Mouse (Mus musculus): ENCODE results near the gene Gm5134. TPM values are rescaled to one million over a fixed set of nuclear protein-coding genes. Genes with fewer than 3 reads are reported as not detected.

Gm5134 gene
- total RNA-seq, 1 experiment = 4.2 TPM

DNA sequence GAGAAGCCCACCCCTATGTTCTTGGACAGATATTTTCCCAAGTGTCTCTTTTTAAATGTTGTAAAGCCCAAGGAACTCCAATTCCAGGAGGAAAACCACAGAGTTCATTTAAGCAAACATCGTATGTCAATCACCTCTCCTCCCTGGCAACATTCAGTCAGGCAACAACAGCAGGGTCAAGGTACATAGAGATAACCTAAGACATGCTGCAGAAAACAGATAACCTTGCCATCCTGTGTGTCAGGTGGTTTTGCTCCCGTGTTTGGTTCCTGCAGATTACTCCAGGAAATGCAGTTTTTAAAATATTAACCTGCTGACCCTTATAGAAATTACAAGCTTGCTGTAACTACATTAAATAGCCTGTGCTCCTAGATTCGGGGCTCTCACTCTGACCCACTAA lies 67.4 kb downstream of the Gm5134 start:
- Histone ChIP-seq H3K36me3 (ENCODE audit: control insufficient read depth, insufficient read depth, low read length, poor library complexity, severe bottlenecking) (no peaks in the 10 kb centered on the region), H3K27ac (ENCODE audit: insufficient read depth, low read depth, low read length, poor library complexity, severe bottlenecking) (no peak overlapping the region)
- in situ Hi-C loops (cut with MboI; ENCODE audit: low sequenced_read_pairs in 2 of 2, unreplicated experiment in 2 of 2) = no loop called here

GRCm38 (mm10) chr10:76023921-76024320 lies 69.6 kb downstream of the Gm5134 start:
- TF ChIP-seq ZNF384 (IDR thresholded peaks at IDR 0.05; ENCODE audit: low read depth, low read length) (no peak), MAFK (IDR thresholded peaks at IDR 0.05; ENCODE audit: insufficient read depth, low read depth, low read length) (no peak), CHD2 (IDR thresholded peaks at IDR 0.05; ENCODE audit: low read depth, low read length) (no peak), ZC3H11A (IDR thresholded peaks at IDR 0.05; ENCODE audit: borderline replicate concordance, low read depth, low read length) (no peak), HCFC1 (IDR thresholded peaks at IDR 0.05; ENCODE audit: borderline replicate concordance, insufficient read depth, low read length) (no peak)
- peak overlapping the region; percentile 18 to 53; a peak in 2 of 4 replicates for H3K4me3 ChIP-seq (ENCODE audit: insufficient read depth in 1 of 2, low read depth in 1 of 2, low read length in 2 of 2, poor library complexity in 1 of 2, severe bottlenecking in 1 of 2)
- in situ Hi-C loops (cut with MboI; ENCODE audit: low sequenced_read_pairs in 2 of 2, unreplicated experiment in 2 of 2) = no loop called here
- peak overlapping the region; percentile 51; the same call in 1 of the 2 replicates for H3K27ac ChIP-seq (ENCODE audit: insufficient read depth, low read depth, low read length, poor library complexity, severe bottlenecking)
- peak overlapping the region; percentile 71; the same call in 1 of the 2 replicates for H3K9ac ChIP-seq (ENCODE audit: insufficient read depth, low read depth, low read length, poor library complexity, severe bottlenecking)
- H3K36me3 ChIP-seq (ENCODE audit: control insufficient read depth, insufficient read depth, low read length, poor library complexity, severe bottlenecking) = no peaks in the 10 kb centered on the region
- no peak for DNase-seq (ENCODE audit: low read depth, low spot score)
- H3K9me3 ChIP-seq (ENCODE audit: control insufficient read depth, insufficient read depth, low read depth, low read length) = no peaks in the 10 kb centered on the region
- H3K4me1 ChIP-seq (ENCODE audit: control insufficient read depth in 2 of 2, insufficient read depth in 2 of 2, low read length in 2 of 2, poor library complexity in 1 of 2) = peaks cover 4 to 7% of the 10 kb centered on the region in 2 experiments; a peak in 2 of 4 replicates

More for the DNA sequence above, 67.4 kb downstream of the Gm5134 start:
- no peak for DNase-seq (ENCODE audit: low read depth, low spot score)
- H3K9ac ChIP-seq (ENCODE audit: insufficient read depth, low read depth, low read length, poor library complexity, severe bottlenecking) = no peak overlapping the region
- H3K4me3 ChIP-seq (ENCODE audit: insufficient read depth in 1 of 2, low read depth in 1 of 2, low read length in 2 of 2, poor library complexity in 1 of 2, severe bottlenecking in 1 of 2) = no peak overlapping the region
- H3K9me3 ChIP-seq (ENCODE audit: control insufficient read depth, insufficient read depth, low read depth, low read length) = peaks cover 2% of the 10 kb centered on the region; the same call in 1 of the 2 replicates
- H3K4me1 ChIP-seq (ENCODE audit: control insufficient read depth in 2 of 2, insufficient read depth in 2 of 2, low read length in 2 of 2, poor library complexity in 1 of 2) = peaks cover 0 to 5% of the 10 kb centered on the region in 2 experiments; a peak in 1 of 4 replicates
- TF ChIP-seq MAFK (IDR thresholded peaks at IDR 0.05; ENCODE audit: insufficient read depth, low read depth, low read length) = no peak
- no peak for TF ChIP-seq HCFC1 (IDR thresholded peaks at IDR 0.05; ENCODE audit: borderline replicate concordance, insufficient read depth, low read length)
- TF ChIP-seq ZC3H11A (IDR thresholded peaks at IDR 0.05; ENCODE audit: borderline replicate concordance, low read depth, low read length) = no peak
- no peak for TF ChIP-seq ZNF384 (IDR thresholded peaks at IDR 0.05; ENCODE audit: low read depth, low read length)
- TF ChIP-seq CHD2 (IDR thresholded peaks at IDR 0.05; ENCODE audit: low read depth, low read length) = no peak

DNA sequence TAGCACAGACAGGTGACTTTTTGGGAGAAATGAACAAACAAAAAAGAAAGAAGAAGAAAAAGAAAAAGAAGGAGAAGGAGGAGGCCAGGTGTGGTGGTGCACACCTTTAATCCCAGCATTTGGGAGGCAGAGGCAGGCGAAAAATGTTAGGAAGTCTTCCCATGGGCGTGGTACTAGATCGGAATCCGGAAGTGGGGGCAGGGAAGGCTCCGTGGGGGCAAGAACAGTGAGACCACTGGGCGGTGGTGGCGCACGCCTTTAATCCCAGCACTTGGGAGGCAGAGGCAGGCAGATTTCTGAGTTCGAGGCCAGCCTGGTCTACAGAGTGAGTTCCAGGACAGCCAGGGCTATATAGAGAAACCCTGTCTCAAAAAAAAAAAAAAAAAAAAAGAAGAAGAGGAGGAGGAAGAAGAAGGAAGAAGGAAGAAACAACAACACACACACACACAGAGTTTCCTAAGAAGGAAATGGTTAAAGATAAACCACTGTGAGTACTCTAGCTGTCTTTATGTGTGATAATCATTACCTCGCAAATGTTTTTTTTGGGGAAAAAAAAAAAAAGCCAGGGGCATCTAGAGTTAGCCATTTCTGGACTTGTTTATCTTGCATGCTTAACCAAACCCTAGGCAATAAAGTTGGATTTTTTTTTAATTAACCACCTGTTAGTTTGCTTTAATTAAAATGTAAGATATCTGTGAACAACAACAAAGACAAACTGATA lies 71.3 kb downstream of the Gm5134 start:
- H3K36me3 ChIP-seq (ENCODE audit: control insufficient read depth, insufficient read depth, low read length, poor library complexity, severe bottlenecking) = no peaks in the 10 kb centered on the region
- peak overlapping the region; percentile 98; the same call in 1 of the 2 replicates for H3K27ac ChIP-seq (ENCODE audit: insufficient read depth, low read depth, low read length, poor library complexity, severe bottlenecking)
- TF ChIP-seq CHD2 (IDR thresholded peaks at IDR 0.05; ENCODE audit: low read depth, low read length) (no peak), ZNF384 (IDR thresholded peaks at IDR 0.05; ENCODE audit: low read depth, low read length) (0 out of 2 replicates have a peak, but pooled peaks have one; percentile 6)
- H3K9me3 ChIP-seq (ENCODE audit: control insufficient read depth, insufficient read depth, low read depth, low read length) = no peaks in the 10 kb centered on the region
- no peak for DNase-seq (ENCODE audit: low read depth, low spot score)
- H3K4me3 ChIP-seq (ENCODE audit: insufficient read depth in 1 of 2, low read depth in 1 of 2, low read length in 2 of 2, poor library complexity in 1 of 2, severe bottlenecking in 1 of 2) = peak overlapping the region in 1 of 2 experiments; percentile 75; a peak in 1 of 4 replicates
- in situ Hi-C loops (cut with MboI; ENCODE audit: low sequenced_read_pairs in 2 of 2, unreplicated experiment in 2 of 2) = no loop called here
- H3K4me1 ChIP-seq (ENCODE audit: control insufficient read depth in 2 of 2, insufficient read depth in 2 of 2, low read length in 2 of 2, poor library complexity in 1 of 2) = peaks cover 4 to 14% of the 10 kb centered on the region in 2 experiments; a peak in 3 of 4 replicates
- H3K9ac ChIP-seq (ENCODE audit: insufficient read depth, low read depth, low read length, poor library complexity, severe bottlenecking) = peak overlapping the region; percentile 71; the same call in 1 of the 2 replicates

GRCm38 (mm10) chr10:76027127-76028015 lies 73.1 kb downstream of the Gm5134 start:
- Histone ChIP-seq H3K9ac (ENCODE audit: insufficient read depth, low read depth, low read length, poor library complexity, severe bottlenecking) (peak overlapping the region; percentile 86), H3K4me3 (ENCODE audit: insufficient read depth in 1 of 2, low read depth in 1 of 2, low read length in 2 of 2, poor library complexity in 1 of 2, severe bottlenecking in 1 of 2) (peak overlapping the region; percentile 41 to 75), H3K36me3 (ENCODE audit: control insufficient read depth, insufficient read depth, low read length, poor library complexity, severe bottlenecking) (no peaks in the 10 kb centered on the region), H3K27ac (ENCODE audit: insufficient read depth, low read depth, low read length, poor library complexity, severe bottlenecking) (peak overlapping the region; percentile 98), H3K4me1 (ENCODE audit: control insufficient read depth in 2 of 2, insufficient read depth in 2 of 2, low read length in 2 of 2, poor library complexity in 1 of 2) (peaks cover 6 to 15% of the 10 kb centered on the region in 2 experiments; a peak in 3 of 4 replicates), H3K9me3 (ENCODE audit: control insufficient read depth, insufficient read depth, low read depth, low read length) (no peaks in the 10 kb centered on the region)
- no peak for DNase-seq (ENCODE audit: low read depth, low spot score)
- TF ChIP-seq ZC3H11A (IDR thresholded peaks at IDR 0.05; ENCODE audit: borderline replicate concordance, low read depth, low read length) (no peak), ZNF384 (IDR thresholded peaks at IDR 0.05; ENCODE audit: low read depth, low read length) (peak; percentile 82), MAFK (IDR thresholded peaks at IDR 0.05; ENCODE audit: insufficient read depth, low read depth, low read length) (no peak), CHD2 (IDR thresholded peaks at IDR 0.05; ENCODE audit: low read depth, low read length) (no peak), HCFC1 (IDR thresholded peaks at IDR 0.05; ENCODE audit: borderline replicate concordance, insufficient read depth, low read length) (no peak)
- in situ Hi-C loops (cut with MboI; ENCODE audit: low sequenced_read_pairs in 2 of 2, unreplicated experiment in 2 of 2) = no loop called here
